Mouse (Mus musculus) adrenal gland, adult (tissue): ENCODE results near the gene Smoc1.
A peak's percentile ranks its signal among the peaks of the same experiment; 100 is the strongest.

ENCODE experiments used
- DNase-seq, 2 experiments: peaks; one replicate each; pipeline ENCODE4 v3.0.0; 2022 to 2023; ENCODE audit warnings: low spot score in 1 of 2; ENCODE audit not compliant: inconsistent age in 2 of 2

The Smoc1 gene

GRCm38 (mm10) chr12:81077953-81078646 lies 51.5 kb downstream of the Smoc1 start:
- DNase-seq: no peak

- no peak for DNase-seq
Observed at GRCm38 (mm10) chr12:81080345-81080744, 53.7 kb downstream of the Smoc1 start.

GRCm38 (mm10) chr12:81081031-81081430 lies 54.4 kb downstream of the Smoc1 start:
- no peak for DNase-seq

GRCm38 (mm10) chr12:81083146-81083545 lies 56.5 kb downstream of the Smoc1 start:
- DNase-seq: no peak

GRCm38 (mm10) chr12:81085244-81085643 lies 58.6 kb downstream of the Smoc1 start:
- no peak for DNase-seq

GRCm38 (mm10) chr12:81088131-81088530 lies 61.5 kb downstream of the Smoc1 start:
- no peak for DNase-seq

- DNase-seq: no peak
Observed at GRCm38 (mm10) chr12:81091641-81092040, 65.0 kb downstream of the Smoc1 start.

- DNase-seq: peak; percentile 75
Observed at GRCm38 (mm10) chr12:81092641-81093040, 66.0 kb downstream of the Smoc1 start.

GRCm38 (mm10) chr12:81093211-81093610 lies 66.6 kb downstream of the Smoc1 start:
- no peak for DNase-seq

- DNase-seq: peak in 1 of 2 experiments; percentile 9
Observed at GRCm38 (mm10) chr12:81094766-81095405, 68.3 kb downstream of the Smoc1 start.

GRCm38 (mm10) chr12:81097267-81097666 lies 70.7 kb downstream of the Smoc1 start:
- peak in 1 of 2 experiments; percentile 4 for DNase-seq

GRCm38 (mm10) chr12:81097738-81098137 lies 71.1 kb downstream of the Smoc1 start:
- peak; percentile 26 to 54 for DNase-seq

GRCm38 (mm10) chr12:81099161-81099560 lies 72.6 kb downstream of the Smoc1 start:
- peak; percentile 69 to 83 for DNase-seq

- DNase-seq: peak; percentile 75 to 89
Observed at GRCm38 (mm10) chr12:81101691-81102090, 75.1 kb downstream of the Smoc1 start.

- no peak for DNase-seq
Observed at GRCm38 (mm10) chr12:81104546-81104945, 77.9 kb downstream of the Smoc1 start.

- peak in 1 of 2 experiments; percentile 69 for DNase-seq
Observed at GRCm38 (mm10) chr12:81105721-81106633, 79.4 kb downstream of the Smoc1 start.

- peak; percentile 80 to 87 for DNase-seq
Observed at GRCm38 (mm10) chr12:81107278-81108100, 80.9 kb downstream of the Smoc1 start.

GRCm38 (mm10) chr12:81108600-81109011 lies 82.0 kb downstream of the Smoc1 start:
- peak in 1 of 2 experiments; percentile 67 for DNase-seq

- peak in 1 of 2 experiments; percentile 70 for DNase-seq
Observed at GRCm38 (mm10) chr12:81110006-81110405, 83.4 kb downstream of the Smoc1 start.

GRCm38 (mm10) chr12:81112321-81112720 lies 85.7 kb downstream of the Smoc1 start:
- DNase-seq: peak in 1 of 2 experiments; percentile 66
